8 mouse cellular contexts compared by ENCODE assay signal in genomic region chr12:4593930-4594391, GRCm38 (mm10). TPM values are rescaled to one million over a fixed set of nuclear protein-coding genes. Genes with fewer than 3 reads are reported as not detected.
DNase-seq lines count a peak whose midpoint lies in the region; ATAC-seq and TF ChIP-seq lines count a peak whose summit lies in the region.

No protein-coding gene starts in this region.

- peak overlapping the region; percentile 95 for H3K4me3 ChIP-seq in heart, embryonic 15.5 days
- H3K4me3 ChIP-seq in ES-E14 (ENCODE audit: insufficient read depth in 1 of 2, low read depth in 1 of 2, low read length in 2 of 2, poor library complexity in 1 of 2, severe bottlenecking in 1 of 2) (peak overlapping the region; percentile 79 to 91), macrophage (ENCODE audit: inconsistent target) (peak overlapping the region; percentile 65)
- peak overlapping the region; percentile 93 for H3K4me3 ChIP-seq in forebrain, embryonic 15.5 days

- H3K9ac ChIP-seq in heart, embryonic 15.5 days = peak overlapping the region; percentile 95
- H3K9ac ChIP-seq in ES-E14 (ENCODE audit: insufficient read depth, low read depth, low read length, poor library complexity, severe bottlenecking) = no peak overlapping the region; the same call in 1 of the 2 replicates
- peak overlapping the region; percentile 80; the same call in 1 of the 2 replicates for H3K9ac ChIP-seq in forebrain, embryonic 15.5 days (replicated peaks)

- H3K9me3 ChIP-seq in heart, embryonic 15.5 days (replicated peaks) = no peaks in the 10 kb centered on the region
- no peaks in the 10 kb centered on the region for H3K9me3 ChIP-seq in ES-E14 (ENCODE audit: control insufficient read depth, insufficient read depth, low read depth, low read length)
- H3K9me3 ChIP-seq in forebrain, embryonic 15.5 days = no peaks in the 10 kb centered on the region

- no peak for ATAC-seq in heart, embryonic 15.5 days (replicated peaks; ENCODE audit: insufficient number of reproducible peaks, insufficient read depth, low FRiP score, low read depth)
- ATAC-seq in forebrain, embryonic 15.5 days (replicated peaks) = no peak

- H3K4me1 ChIP-seq in heart, embryonic 15.5 days (replicated peaks) = peaks cover 24% of the 10 kb centered on the region
- H3K4me1 ChIP-seq in ES-E14 (ENCODE audit: control insufficient read depth in 2 of 2, insufficient read depth in 2 of 2, low read length in 2 of 2, poor library complexity in 1 of 2) = peaks cover 0 to 2% of the 10 kb centered on the region in 2 experiments; a peak in 1 of 4 replicates
- H3K4me1 ChIP-seq in forebrain, embryonic 15.5 days = peaks cover 18% of the 10 kb centered on the region

- intact Hi-C loops in heart, postnatal 14 days (cut with DNase I) = loop anchor here (5.0 kb wide), 1 partner anchor 173 kb away; the partner anchor contains the start of genes Fam228b and Pfn4

- in situ Hi-C loops in ES-E14 (cut with MboI; ENCODE audit: low sequenced_read_pairs in 2 of 2, unreplicated experiment in 2 of 2) = no loop called here

- no peak for DNase-seq in heart, postnatal 14 days
- DNase-seq in ES-E14 (ENCODE audit: low read depth, low spot score) = no peak
- no peak for DNase-seq in right cerebral cortex, adult 2 months (ENCODE audit: low spot score in 2 of 2)
- DNase-seq in adrenal gland, adult 2 months = no peak
- no peak for DNase-seq in urinary bladder, postnatal 10 days (ENCODE audit: low spot score)

- H3K4me2 ChIP-seq in heart, embryonic 15.5 days = peak overlapping the region; percentile 85
- peak overlapping the region; percentile 81 for H3K4me2 ChIP-seq in forebrain, embryonic 15.5 days (replicated peaks)

- WGBS in heart, embryonic 15.5 days = 53% methylated on average over 9 of the region's 9 CpGs
- WGBS in forebrain, embryonic 15.5 days = 58% methylated on average over 9 of the region's 9 CpGs
- 5% methylated on average over 9 of the region's 9 CpGs for WGBS in macrophage (ENCODE audit: missing documents)

- H3K27me3 ChIP-seq in heart, embryonic 15.5 days = no peaks in the 10 kb centered on the region
- no peaks in the 10 kb centered on the region for H3K27me3 ChIP-seq in forebrain, embryonic 15.5 days

- H3K36me3 ChIP-seq in heart, embryonic 15.5 days = no peaks in the 10 kb centered on the region
- no peaks in the 10 kb centered on the region for H3K36me3 ChIP-seq in ES-E14 (ENCODE audit: control insufficient read depth, insufficient read depth, low read length, poor library complexity, severe bottlenecking)
- H3K36me3 ChIP-seq in forebrain, embryonic 15.5 days = no peaks in the 10 kb centered on the region
- no peaks in the 10 kb centered on the region for H3K36me3 ChIP-seq in macrophage (ENCODE audit: inconsistent target)

- H3K79me2 ChIP-seq in macrophage (ENCODE audit: inconsistent target) = peaks cover 61% of the 10 kb centered on the region

- H3K27ac ChIP-seq in heart, embryonic 15.5 days = peak overlapping the region; percentile 95
- H3K27ac ChIP-seq in ES-E14 (ENCODE audit: insufficient read depth, low read depth, low read length, poor library complexity, severe bottlenecking) (no peak overlapping the region), macrophage (peak overlapping the region; percentile 68)
- H3K27ac ChIP-seq in forebrain, embryonic 15.5 days (replicated peaks) = no peak overlapping the region

TF ChIP-seq in ES-E14, 5 proteins besides CTCF, POLR2A, EP300 and RAD21:
- TF ChIP-seq MAFK (IDR thresholded peaks at IDR 0.05; ENCODE audit: insufficient read depth, low read depth, low read length) (no peak), CHD2 (IDR thresholded peaks at IDR 0.05; ENCODE audit: low read depth, low read length) (no peak), HCFC1 (IDR thresholded peaks at IDR 0.05; ENCODE audit: borderline replicate concordance, insufficient read depth, low read length) (no peak), ZC3H11A (IDR thresholded peaks at IDR 0.05; ENCODE audit: borderline replicate concordance, low read depth, low read length) (no peak), ZNF384 (IDR thresholded peaks at IDR 0.05; ENCODE audit: low read depth, low read length) (no peak)

RNA-seq across cellular contexts. Expression of gene Gm3625, which starts 1.2 kb away (rescaled TPM):
- not detected in 2 replicates for polyA plus RNA-seq in heart, embryonic 15.5 days (2015; fragmentation: Nextera tagmentation; extraction: Ambion mirVana)
- total RNA-seq in heart, postnatal 14 days (2021) = not detected
- not detected in 2 replicates for total RNA-seq in ES-E14 (2012; rRNA removed)
- polyA plus RNA-seq in forebrain, embryonic 15.5 days (2015; fragmentation: Nextera tagmentation; extraction: Ambion mirVana) = not detected in 2 replicates
- not detected for total RNA-seq in macrophage (2018; cell fraction: chromatin; rRNA removed)
- total RNA-seq in macrophage (2018; cell fraction: cytosol; rRNA removed) = not detected
- not detected for total RNA-seq in macrophage (2018; cell fraction: nucleus; rRNA removed)
- not detected in 3 replicates for polyA plus RNA-seq in macrophage (2018)
- not detected for total RNA-seq in adrenal gland, adult 2 months (2021)
- not detected in 2 replicates for polyA plus RNA-seq in adrenal gland, adult 2 months (2012; rRNA removed)

RNA-seq across cellular contexts. Expression of gene Itsn2, which starts 1.5 kb away (rescaled TPM):
- polyA plus RNA-seq in heart, embryonic 15.5 days (2015; fragmentation: Nextera tagmentation; extraction: Ambion mirVana) = 33.1 and 35.4 TPM in 2 replicates
- 10 to 100 TPM; 49.3 to 50.3 TPM for total RNA-seq in heart, postnatal 14 days (2021)
- total RNA-seq in ES-E14 (2012; rRNA removed) = 35.2 and 35.4 TPM in 2 replicates
- 21.2 and 21.5 TPM in 2 replicates for polyA plus RNA-seq in forebrain, embryonic 15.5 days (2015; fragmentation: Nextera tagmentation; extraction: Ambion mirVana)
- total RNA-seq in macrophage (2018; cell fraction: chromatin; rRNA removed) = 100 to 1,000 TPM; 293 to 540 (median 465) TPM
- 100 to 1,000 TPM in 25 of 26 experiments, 10 to 100 TPM in 1; 99.8 to 140 (median 117) TPM for total RNA-seq in macrophage (2018; cell fraction: cytosol; rRNA removed)
- total RNA-seq in macrophage (2018; cell fraction: nucleus; rRNA removed) = 100 to 1,000 TPM; 157 to 353 (median 230) TPM
- 73.9 to 104 TPM (median 84.9 TPM) in 3 replicates for polyA plus RNA-seq in macrophage (2018)
- total RNA-seq in adrenal gland, adult 2 months (2021) = 10 to 100 TPM; 47.0 to 62.9 TPM
- polyA plus RNA-seq in adrenal gland, adult 2 months (2012; rRNA removed) = 12.4 and 13.8 TPM in 2 replicates

Comparison
In these comparisons a context has a peak if more than half of its experiments do, and no peak if none do; other contexts are left out.
1. H3K27ac ChIP-seq: peak in heart, embryonic 15.5 days (single experiment) and macrophage (single experiment); none in ES-E14 (single experiment) and forebrain, embryonic 15.5 days (single experiment).
2. Peak in every context shown above with its lines, with median percentiles within 50 percentile points of each other: H3K4me3 ChIP-seq.